Mouse (Mus musculus): ENCODE results near the gene Btbd9. TPM values are rescaled to one million over a fixed set of nuclear protein-coding genes. Genes with fewer than 3 reads are reported as not detected.

Btbd9 gene
- polyA plus RNA-seq, 1 experiment = 21.7 TPM

DNA sequence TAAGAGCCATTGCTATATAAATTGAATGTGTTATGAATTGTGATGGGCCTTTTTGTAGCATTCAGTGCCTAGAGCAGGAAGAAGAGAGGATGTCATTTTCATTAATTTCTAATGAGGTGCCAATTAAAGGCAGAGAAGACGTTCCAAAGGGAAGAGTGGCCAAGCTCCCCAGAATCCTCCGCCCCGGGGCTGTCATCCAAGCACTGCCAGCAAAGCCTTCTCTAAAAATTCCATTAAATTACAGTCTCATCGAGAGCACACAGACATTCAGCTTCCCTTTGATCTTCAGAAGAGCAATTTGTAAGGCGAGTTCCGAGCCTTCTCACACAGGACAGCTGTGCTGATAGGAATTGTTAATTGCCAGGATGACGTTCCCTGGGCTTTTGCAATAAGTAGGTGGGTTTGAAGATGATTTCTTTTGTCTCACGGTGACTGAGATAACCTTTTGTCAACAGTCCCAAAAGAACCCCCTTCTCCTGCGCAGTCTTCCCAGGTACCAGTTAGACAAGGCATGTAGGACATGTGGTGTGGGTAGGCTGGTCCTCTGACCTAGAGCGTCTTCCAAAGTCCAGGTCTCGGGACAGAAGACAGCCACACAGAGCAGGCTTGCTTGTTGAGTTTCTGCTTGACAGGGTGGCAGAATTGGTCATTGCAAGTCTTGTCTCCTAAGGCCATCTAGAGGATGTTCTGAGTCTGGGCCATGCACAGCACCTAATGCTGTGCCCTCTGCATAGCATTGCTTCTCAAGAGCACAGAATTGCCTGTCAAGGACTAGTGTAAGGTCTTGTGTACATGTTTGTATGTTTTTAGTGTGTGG lies 381.5 kb downstream of the Btbd9 start:
- Histone ChIP-seq H3K27me3 (ENCODE audit: control insufficient read depth, insufficient read depth, low read length) (no peaks in the 10 kb centered on the region), H3K36me3 (ENCODE audit: control insufficient read depth, insufficient read depth, low read length) (peaks cover 7% of the 10 kb centered on the region), H3K27ac (ENCODE audit: insufficient read depth, low read length) (no peak overlapping the region), H3K4me1 (ENCODE audit: control insufficient read depth, insufficient read depth, insufficient read length) (peaks cover 10% of the 10 kb centered on the region), H3K4me3 (ENCODE audit: extremely low read depth, insufficient read depth, insufficient read length) (no peak overlapping the region)
- 89% methylated on average over 11 of the region's 11 CpGs for WGBS
- TF ChIP-seq CTCF (IDR thresholded peaks at IDR 0.05; ENCODE audit: extremely low read depth, insufficient read depth, insufficient read length, insufficient replicate concordance) (no peak), POLR2A (IDR thresholded peaks at IDR 0.05; ENCODE audit: low read depth, low read length) (no peak)
- peak in 1 of 2 experiments; percentile 1 for DNase-seq (ENCODE audit: low read depth in 1 of 2, low spot score in 2 of 2)

DNA sequence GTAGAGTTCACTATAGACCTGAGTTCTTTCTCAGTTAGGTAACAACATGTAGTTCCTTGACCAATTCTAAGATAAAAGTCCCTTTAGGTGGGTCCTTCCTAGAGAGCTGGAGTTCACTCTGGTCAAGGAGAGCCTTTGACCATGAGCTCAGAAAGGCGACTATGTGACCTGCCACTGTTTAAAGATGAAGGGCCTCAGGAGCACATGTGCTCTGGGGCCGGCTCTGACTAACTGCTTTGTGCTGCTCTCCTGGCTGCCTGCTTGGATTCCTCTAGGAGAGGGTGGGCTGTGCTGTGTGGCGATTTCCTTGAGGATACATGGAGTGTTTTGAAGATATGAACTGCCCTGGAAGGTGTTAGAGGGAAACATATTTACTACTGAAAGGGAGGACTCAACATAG lies 382.2 kb downstream of the Btbd9 start:
- TF ChIP-seq CTCF (IDR thresholded peaks at IDR 0.05; ENCODE audit: extremely low read depth, insufficient read depth, insufficient read length, insufficient replicate concordance) (no peak), POLR2A (IDR thresholded peaks at IDR 0.05; ENCODE audit: low read depth, low read length) (no peak)
- Histone ChIP-seq H3K36me3 (ENCODE audit: control insufficient read depth, insufficient read depth, low read length) (peaks cover 7% of the 10 kb centered on the region), H3K4me1 (ENCODE audit: control insufficient read depth, insufficient read depth, insufficient read length) (peaks cover 10% of the 10 kb centered on the region), H3K4me3 (ENCODE audit: extremely low read depth, insufficient read depth, insufficient read length) (no peak overlapping the region), H3K27ac (ENCODE audit: insufficient read depth, low read length) (no peak overlapping the region), H3K27me3 (ENCODE audit: control insufficient read depth, insufficient read depth, low read length) (no peaks in the 10 kb centered on the region)
- DNase-seq (ENCODE audit: low read depth in 1 of 2, low spot score in 2 of 2) = no peak
- WGBS = 94% methylated on average over 3 of the region's 3 CpGs

DNA sequence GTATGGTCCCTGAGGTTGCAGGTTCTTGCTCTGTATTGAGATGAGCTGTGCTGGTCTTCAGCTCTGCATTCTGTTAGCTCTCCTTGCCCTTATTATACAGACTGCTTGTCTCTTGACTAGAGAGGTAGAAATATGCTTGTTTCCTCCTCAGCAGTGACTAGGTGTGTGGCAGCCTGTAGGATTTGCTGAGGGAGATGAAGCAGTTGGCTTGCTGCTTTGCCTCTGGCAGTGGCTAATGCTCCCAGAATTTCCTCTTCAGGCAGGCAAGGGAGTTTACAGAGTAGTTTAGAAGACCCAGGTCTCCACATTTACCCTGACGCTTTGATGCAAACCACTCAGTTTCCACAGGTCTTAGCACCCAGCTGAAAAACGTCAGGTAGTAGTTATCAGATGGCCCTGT lies 382.7 kb downstream of the Btbd9 start:
- H3K36me3 ChIP-seq (ENCODE audit: control insufficient read depth, insufficient read depth, low read length) = peaks cover 7% of the 10 kb centered on the region

DNA sequence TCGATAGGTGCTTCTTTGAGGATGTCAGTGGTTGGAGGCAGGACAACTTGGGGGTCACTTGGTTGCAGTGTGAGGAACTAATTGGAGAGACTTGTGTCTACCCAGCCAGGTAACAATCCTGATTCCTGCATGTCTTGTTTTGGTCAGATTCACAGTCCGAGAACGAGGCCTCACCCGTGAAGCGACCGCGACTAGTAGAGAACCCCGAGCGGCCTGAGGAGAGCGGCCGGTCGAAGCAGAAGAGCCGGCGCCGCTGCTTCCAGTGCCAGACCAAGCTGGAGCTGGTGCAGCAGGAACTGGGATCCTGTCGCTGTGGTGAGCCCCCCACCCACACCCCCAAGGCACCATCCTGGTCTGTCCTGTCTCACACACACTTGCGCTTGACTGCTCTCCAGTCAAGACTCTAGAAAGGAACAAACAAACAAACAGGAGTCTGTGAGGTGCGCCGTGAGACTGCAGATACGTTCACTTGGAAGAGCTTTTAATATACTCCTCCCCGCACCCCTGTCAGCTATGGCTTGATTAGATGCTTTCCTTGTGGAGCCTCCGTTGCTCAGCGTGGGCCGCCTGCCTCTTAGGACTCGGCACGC lies 383.8 kb downstream of the Btbd9 start:
- H3K4me3 ChIP-seq (ENCODE audit: extremely low read depth, insufficient read depth, insufficient read length) = no peak overlapping the region
- peaks cover 7% of the 10 kb centered on the region for H3K36me3 ChIP-seq (ENCODE audit: control insufficient read depth, insufficient read depth, low read length)
- TF ChIP-seq POLR2A (IDR thresholded peaks at IDR 0.05; ENCODE audit: low read depth, low read length) = no peak
- TF ChIP-seq CTCF (IDR thresholded peaks at IDR 0.05; ENCODE audit: extremely low read depth, insufficient read depth, insufficient read length, insufficient replicate concordance) = no peak
- DNase-seq (ENCODE audit: low read depth in 1 of 2, low spot score in 2 of 2) = peak in 1 of 2 experiments; percentile 2
- H3K4me1 ChIP-seq (ENCODE audit: control insufficient read depth, insufficient read depth, insufficient read length) = peaks cover 7% of the 10 kb centered on the region; the same call in 1 of the 2 replicates
- WGBS = 96% methylated on average over 26 of the region's 26 CpGs
- H3K27me3 ChIP-seq (ENCODE audit: control insufficient read depth, insufficient read depth, low read length) = no peaks in the 10 kb centered on the region
- H3K27ac ChIP-seq (ENCODE audit: insufficient read depth, low read length) = no peak overlapping the region

More for the DNA sequence above, 382.7 kb downstream of the Btbd9 start:
- Histone ChIP-seq H3K27ac (ENCODE audit: insufficient read depth, low read length) (no peak overlapping the region), H3K4me3 (ENCODE audit: extremely low read depth, insufficient read depth, insufficient read length) (no peak overlapping the region), H3K27me3 (ENCODE audit: control insufficient read depth, insufficient read depth, low read length) (no peaks in the 10 kb centered on the region), H3K4me1 (ENCODE audit: control insufficient read depth, insufficient read depth, insufficient read length) (peaks cover 10% of the 10 kb centered on the region)
- 86% methylated on average over 2 of the region's 2 CpGs for WGBS
- TF ChIP-seq CTCF (IDR thresholded peaks at IDR 0.05; ENCODE audit: extremely low read depth, insufficient read depth, insufficient read length, insufficient replicate concordance) = no peak
- no peak for TF ChIP-seq POLR2A (IDR thresholded peaks at IDR 0.05; ENCODE audit: low read depth, low read length)
- no peak for DNase-seq (ENCODE audit: low read depth in 1 of 2, low spot score in 2 of 2)

DNA sequence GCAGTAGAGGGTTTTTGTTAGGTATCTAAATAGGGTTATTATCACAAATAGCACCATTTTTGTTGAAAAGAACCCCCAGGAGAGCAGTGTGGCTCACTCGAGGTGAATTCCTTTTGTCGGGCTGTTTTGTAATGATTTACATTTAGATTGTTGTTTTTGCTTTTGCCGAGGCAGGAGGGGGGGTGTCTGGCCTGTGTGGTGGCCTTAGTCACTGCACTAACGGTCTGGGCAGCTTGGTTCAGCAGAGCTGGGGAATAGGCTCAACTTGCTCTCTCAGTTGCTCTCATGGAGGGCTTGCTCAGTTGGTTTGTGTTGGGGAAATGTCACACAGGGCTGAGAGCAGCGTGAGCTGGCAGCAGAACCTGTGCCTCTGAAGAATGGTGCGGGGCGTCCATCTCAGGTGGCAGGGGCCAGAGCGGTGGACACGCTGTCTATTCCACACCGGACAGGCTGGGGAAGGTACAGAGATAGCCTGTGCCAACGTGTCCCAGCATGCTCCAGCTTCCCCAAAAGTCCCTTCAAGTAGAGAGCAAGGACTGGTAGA lies 385.1 kb downstream of the Btbd9 start:
- Histone ChIP-seq H3K4me3 (ENCODE audit: extremely low read depth, insufficient read depth, insufficient read length) (no peak overlapping the region), H3K36me3 (ENCODE audit: control insufficient read depth, insufficient read depth, low read length) (peaks cover 7% of the 10 kb centered on the region), H3K27me3 (ENCODE audit: control insufficient read depth, insufficient read depth, low read length) (no peaks in the 10 kb centered on the region), H3K27ac (ENCODE audit: insufficient read depth, low read length) (no peak overlapping the region), H3K4me1 (ENCODE audit: control insufficient read depth, insufficient read depth, insufficient read length) (no peaks in the 10 kb centered on the region)
- DNase-seq (ENCODE audit: low read depth in 1 of 2, low spot score in 2 of 2) = peak in 1 of 2 experiments; percentile 1
- WGBS = 93% methylated on average over 11 of the region's 11 CpGs
- TF ChIP-seq CTCF (IDR thresholded peaks at IDR 0.05; ENCODE audit: extremely low read depth, insufficient read depth, insufficient read length, insufficient replicate concordance) (no peak), POLR2A (IDR thresholded peaks at IDR 0.05; ENCODE audit: low read depth, low read length) (no peak)

DNA sequence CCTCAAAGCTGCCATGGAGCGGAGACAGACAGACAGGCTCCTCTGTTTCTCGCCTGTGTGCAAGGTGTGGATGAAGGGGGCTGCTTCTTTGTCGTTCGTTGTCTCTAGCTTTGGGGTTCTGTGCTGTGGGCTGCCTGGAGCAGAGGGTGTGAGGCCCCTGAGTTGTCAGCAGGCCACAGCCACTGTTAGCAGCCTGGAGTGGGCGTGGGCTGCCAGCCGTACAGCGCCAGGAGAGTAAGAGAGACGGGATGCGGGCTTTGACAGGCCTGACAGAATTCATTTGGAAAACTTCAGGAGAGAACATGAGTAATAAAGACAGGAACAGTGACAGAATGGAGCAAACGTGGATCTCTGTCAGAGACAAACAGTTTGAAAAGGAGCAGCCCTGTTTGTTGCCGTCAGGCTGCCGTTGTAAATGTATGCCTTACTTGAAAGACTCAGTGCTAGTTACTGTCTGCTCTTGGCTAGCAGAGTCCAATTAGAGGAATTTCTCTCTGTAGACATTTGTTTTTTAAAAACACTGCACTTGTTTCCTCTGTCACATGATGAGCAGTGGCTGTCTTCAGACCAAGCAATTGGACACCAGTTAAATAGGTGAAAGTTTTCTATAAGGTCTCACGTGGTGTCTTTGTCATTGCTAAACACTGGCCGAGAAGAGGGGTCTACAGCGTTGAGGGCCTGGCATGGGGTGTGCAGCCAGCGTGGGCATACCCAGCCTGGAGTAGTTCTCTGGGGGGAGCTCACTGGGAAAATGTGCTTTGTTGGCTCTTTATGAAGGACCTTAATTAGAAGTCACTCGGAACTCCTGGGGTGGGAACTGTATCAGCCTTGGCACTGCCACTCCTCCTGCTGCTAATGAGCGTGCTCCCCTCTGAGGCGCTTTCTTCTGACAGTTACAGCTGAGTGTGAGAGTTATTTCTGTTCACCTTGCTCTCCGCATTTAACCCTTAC lies 388.0 kb downstream of the Btbd9 start:
- 83% methylated on average over 20 of the region's 20 CpGs for WGBS

More for the DNA sequence above, 388.0 kb downstream of the Btbd9 start:
- no peaks in the 10 kb centered on the region for H3K27me3 ChIP-seq (ENCODE audit: control insufficient read depth, insufficient read depth, low read length)
- H3K36me3 ChIP-seq (ENCODE audit: control insufficient read depth, insufficient read depth, low read length) = peaks cover 6% of the 10 kb centered on the region
- no peaks in the 10 kb centered on the region for H3K4me1 ChIP-seq (ENCODE audit: control insufficient read depth, insufficient read depth, insufficient read length)
- H3K4me3 ChIP-seq (ENCODE audit: extremely low read depth, insufficient read depth, insufficient read length) = no peak overlapping the region
- TF ChIP-seq POLR2A (IDR thresholded peaks at IDR 0.05; ENCODE audit: low read depth, low read length) = no peak
- TF ChIP-seq CTCF (IDR thresholded peaks at IDR 0.05; ENCODE audit: extremely low read depth, insufficient read depth, insufficient read length, insufficient replicate concordance) = no peak
- no peak for DNase-seq (ENCODE audit: low read depth in 1 of 2, low spot score in 2 of 2)
- no peak overlapping the region for H3K27ac ChIP-seq (ENCODE audit: insufficient read depth, low read length)
